Mouse (Mus musculus): ENCODE data around the gene Serinc2.

Gene Serinc2

GRCm38 (mm10) chr4:130296243-130296965 lies 17.4 kb upstream of the Serinc2 start:
- no peak for DNase-seq

GRCm38 (mm10) chr4:130295047-130295745 lies 16.2 kb upstream of the Serinc2 start:
- DNase-seq: no peak

GRCm38 (mm10) chr4:130294513-130294912 lies 15.5 kb upstream of the Serinc2 start:
- no peak for DNase-seq

- DNase-seq: peak; percentile 72
Observed at GRCm38 (mm10) chr4:130292271-130292670, 13.3 kb upstream of the Serinc2 start.

GRCm38 (mm10) chr4:130289824-130290223 lies 10.8 kb upstream of the Serinc2 start:
- DNase-seq: no peak

GRCm38 (mm10) chr4:130286531-130286930 lies 7.5 kb upstream of the Serinc2 start:
- no peak for DNase-seq

- no peak for DNase-seq
Observed at GRCm38 (mm10) chr4:130283826-130284225, 4.8 kb upstream of the Serinc2 start.

- DNase-seq: no peak
Observed at GRCm38 (mm10) chr4:130282856-130283255, 3.9 kb upstream of the Serinc2 start.

- DNase-seq: no peak
Observed at GRCm38 (mm10) chr4:130276573-130277176, 2.3 kb downstream of the Serinc2 start.

- no peak for DNase-seq
Observed at GRCm38 (mm10) chr4:130275823-130276105, 3.2 kb downstream of the Serinc2 start.

GRCm38 (mm10) chr4:130275016-130275822 lies 3.8 kb downstream of the Serinc2 start:
- DNase-seq: peak; percentile 30

GRCm38 (mm10) chr4:130274346-130275015 lies 4.5 kb downstream of the Serinc2 start:
- DNase-seq: peak; percentile 57

GRCm38 (mm10) chr4:130273698-130274345 lies 5.2 kb downstream of the Serinc2 start:
- no peak for DNase-seq

- no peak for DNase-seq
Observed at GRCm38 (mm10) chr4:130270611-130271347, 8.2 kb downstream of the Serinc2 start.

GRCm38 (mm10) chr4:130270089-130270488 lies 8.9 kb downstream of the Serinc2 start:
- no peak for DNase-seq

GRCm38 (mm10) chr4:130268736-130269135 lies 10.3 kb downstream of the Serinc2 start:
- DNase-seq: no peak

- DNase-seq: no peak
Observed at GRCm38 (mm10) chr4:130267069-130267468, 11.9 kb downstream of the Serinc2 start.

- no peak for DNase-seq
Observed at GRCm38 (mm10) chr4:130266601-130267000, 12.4 kb downstream of the Serinc2 start.

GRCm38 (mm10) chr4:130264698-130265349 lies 14.2 kb downstream of the Serinc2 start:
- peak; percentile 77 for DNase-seq

GRCm38 (mm10) chr4:130264131-130264530 lies 14.9 kb downstream of the Serinc2 start:
- DNase-seq: no peak

- DNase-seq: no peak
Observed at GRCm38 (mm10) chr4:130260406-130260805, 18.6 kb downstream of the Serinc2 start.
